Mouse (Mus musculus) limb, embryonic 14.5 days (tissue): ENCODE measurements at regions not wholly inside any gene's neighbourhood (a gene's known extent, or its start where the extent isn't known, plus 50 kb on each side); places are given as distances from the start of the nearest gene placed in this dataset.

ENCODE experiments used
- ATAC-seq: fragments of 200-750 bp; cut with Nextera tagmentation; 2 replicates; pipeline ENCODE4 v1.8.0; 2017; ENCODE audit warnings: low read depth, moderate number of reproducible peaks, moderate TSS enrichment; ENCODE audit not compliant: low FRiP score
- DNase-seq: peaks from one replicate; pipeline ENCODE4 v3.0.0-alpha.2; 2015; ENCODE audit warnings: low spot score
- H3K27ac ChIP-seq: fragments of 300-500 bp; sonication (generic); replicated peaks from 2 replicates; pipeline ENCODE4 v1.5.1; 2014; ENCODE audit warnings: low read depth, mild to moderate bottlenecking, low read length, moderate library complexity, mixed read lengths
- H3K27me3 ChIP-seq: fragments of 300-500 bp; sonication (generic); 2 replicates; pipeline ENCODE4 v1.6.1; 2014; ENCODE audit warnings: low read length, mixed read lengths; ENCODE audit not compliant: control insufficient read depth, insufficient read depth
- H3K36me3 ChIP-seq: fragments of 300-500 bp; sonication (generic); 2 replicates; pipeline ENCODE4 v1.6.1; 2014; ENCODE audit warnings: mild to moderate bottlenecking, low read length, moderate library complexity, mixed read lengths; ENCODE audit not compliant: control insufficient read depth, insufficient read depth
- H3K4me1 ChIP-seq: fragments of 300-500 bp; sonication (generic); 2 replicates; pipeline ENCODE4 v1.6.1; 2014; ENCODE audit warnings: antibody characterized with exemption, low read length, mixed read lengths; ENCODE audit not compliant: control insufficient read depth, insufficient read depth
- H3K4me2 ChIP-seq: fragments of 300-500 bp; sonication (generic); replicated peaks from 2 replicates; pipeline ENCODE4 v1.6.1; 2014; ENCODE audit warnings: low read depth, mild to moderate bottlenecking, low read length, moderate library complexity; ENCODE audit not compliant: severe bottlenecking
- H3K4me3 ChIP-seq: fragments of 300-500 bp; sonication (generic); replicated peaks from 2 replicates; pipeline ENCODE4 v1.5.1; 2014; ENCODE audit warnings: low read length
- H3K9ac ChIP-seq: fragments of 300-500 bp; sonication (generic); 2 replicates; pipeline ENCODE4 v1.6.1; 2014; ENCODE audit warnings: mild to moderate bottlenecking, low read depth, low read length, moderate library complexity; ENCODE audit not compliant: severe bottlenecking
- H3K9me3 ChIP-seq: fragments of 300-500 bp; sonication (generic); 2 replicates; pipeline ENCODE4 v1.6.1; 2016; ENCODE audit warnings: low read length; ENCODE audit not compliant: control insufficient read depth
- POLR2A ChIP-seq: fragments of 200-500 bp; IDR thresholded peaks from 2 replicates; pipeline ENCODE4 v1.8.0; 2012; ENCODE audit warnings: inconsistent platforms, mild to moderate bottlenecking, moderate library complexity, borderline replicate concordance; ENCODE audit not compliant: insufficient read depth, insufficient read length; ENCODE audit errors: extremely low read depth
- WGBS: fragments of 180-500 bp; shearing (Covaris S2); extraction: QIAGEN DNeasy Blood & Tissue Kit; methylation state at CpG from one replicate; pipeline ENCODE4 v1.1.7; 2014; 5-methylcytosine and 5-hydroxymethylcytosine counted together

DNA sequence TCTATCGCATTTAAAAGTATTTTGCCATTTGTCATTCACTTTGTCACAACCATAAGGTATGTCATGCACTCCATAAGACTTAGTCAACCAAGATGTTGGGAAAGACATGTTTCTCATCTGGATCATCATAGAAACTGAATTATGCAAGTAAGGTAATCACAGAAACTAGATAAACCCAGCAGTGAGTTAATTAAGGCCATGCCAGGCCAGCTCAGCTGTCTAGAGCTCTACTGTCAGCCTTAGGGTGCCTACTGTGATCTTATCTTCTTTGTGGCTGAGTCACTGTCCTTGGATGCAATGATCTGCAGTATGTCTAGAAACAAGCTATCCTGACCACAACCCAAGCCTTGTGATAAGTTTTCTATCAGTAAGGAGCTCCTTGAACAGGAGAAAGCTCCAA is 714.2 kb downstream of the Ntrk3 start:
- 84% methylated on average over 1 of the region's 1 CpGs for WGBS
- Histone ChIP-seq H3K27me3 (no peaks in the 10 kb centered on the region), H3K4me2 (no peak overlapping the region), H3K36me3 (no peaks in the 10 kb centered on the region), H3K27ac (no peak overlapping the region), H3K9me3 (no peaks in the 10 kb centered on the region), H3K4me1 (no peaks in the 10 kb centered on the region), H3K9ac (no peak overlapping the region), H3K4me3 (no peak overlapping the region)
- ATAC-seq (no peak), DNase-seq (no peak)
- no peak for TF ChIP-seq POLR2A

- Histone ChIP-seq H3K4me1 (no peaks in the 10 kb centered on the region), H3K27me3 (no peaks in the 10 kb centered on the region), H3K4me3 (no peak overlapping the region), H3K4me2 (no peak overlapping the region), H3K9me3 (no peaks in the 10 kb centered on the region), H3K27ac (no peak overlapping the region), H3K9ac (no peak overlapping the region), H3K36me3 (no peaks in the 10 kb centered on the region)
- TF ChIP-seq POLR2A: no peak
- ATAC-seq (no peak), DNase-seq (no peak)
- WGBS: 27% methylated on average over 3 of the region's 3 CpGs
Observed at GRCm38 (mm10) chr7:78023075-78023474, 714.7 kb downstream of the Ntrk3 start.

DNA sequence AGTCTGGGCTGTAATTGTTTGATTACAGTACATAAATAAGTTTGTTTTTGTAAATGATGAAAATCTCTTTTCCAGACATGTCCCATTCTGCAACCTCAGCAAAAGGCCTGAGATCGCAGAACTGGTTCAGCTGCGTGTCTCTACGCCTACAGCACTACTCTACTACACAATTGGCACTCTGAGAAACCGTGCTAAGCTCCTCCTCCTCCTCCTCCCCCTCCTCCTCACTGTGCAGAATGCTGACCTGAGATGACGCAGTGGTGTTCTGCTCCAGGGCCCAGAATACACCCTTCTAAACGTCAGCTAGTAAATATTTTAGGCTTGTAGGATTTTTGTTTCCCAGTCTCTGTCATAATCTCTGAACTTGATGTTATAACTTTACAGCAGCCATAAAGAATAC is 724.2 kb downstream of the Ntrk3 start:
- Histone ChIP-seq H3K9me3 (no peaks in the 10 kb centered on the region), H3K27ac (no peak overlapping the region), H3K9ac (no peak overlapping the region), H3K4me2 (no peak overlapping the region), H3K27me3 (no peaks in the 10 kb centered on the region), H3K4me1 (no peaks in the 10 kb centered on the region), H3K36me3 (no peaks in the 10 kb centered on the region), H3K4me3 (no peak overlapping the region)
- ATAC-seq (no peak), DNase-seq (no peak)
- WGBS: 60% methylated on average over 6 of the region's 6 CpGs
- TF ChIP-seq POLR2A: no peak

DNA sequence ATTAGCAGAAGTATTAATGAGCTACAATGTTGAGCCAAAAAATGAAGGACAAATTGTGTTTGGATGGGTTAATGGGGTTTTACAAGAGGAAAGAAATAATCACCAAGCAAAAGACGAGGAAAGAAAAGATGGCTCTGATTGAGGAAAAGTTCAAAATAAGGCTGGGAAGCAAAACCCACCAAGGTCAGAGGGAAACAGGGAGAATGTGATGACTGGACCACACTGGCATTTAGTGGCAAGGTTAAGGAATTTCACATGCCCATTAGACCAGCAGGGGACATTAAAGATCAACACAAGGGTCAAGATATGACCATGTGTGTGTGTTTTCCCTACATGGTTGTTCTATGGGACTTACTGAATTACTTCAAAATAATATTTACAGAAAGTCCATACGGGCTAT is 734.7 kb downstream of the Ntrk3 start:
- WGBS: 66% methylated on average over 2 of the region's 2 CpGs
- no peak for TF ChIP-seq POLR2A
- ATAC-seq: no peak

GRCm38 (mm10) chr7:77993840-77994239 is 744.0 kb downstream of the Ntrk3 start:
- Histone ChIP-seq H3K27me3 (no peaks in the 10 kb centered on the region), H3K9me3 (no peaks in the 10 kb centered on the region), H3K4me2 (no peak overlapping the region), H3K36me3 (no peaks in the 10 kb centered on the region), H3K4me3 (no peak overlapping the region), H3K27ac (no peak overlapping the region), H3K4me1 (no peaks in the 10 kb centered on the region), H3K9ac (no peak overlapping the region)
- no peak for TF ChIP-seq POLR2A
- 74% methylated on average over 2 of the region's 2 CpGs for WGBS
- ATAC-seq (no peak), DNase-seq (no peak)

More for the DNA sequence above, 734.7 kb downstream of the Ntrk3 start:
- Histone ChIP-seq H3K9me3 (no peaks in the 10 kb centered on the region), H3K27me3 (no peaks in the 10 kb centered on the region), H3K4me3 (no peak overlapping the region), H3K4me1 (no peaks in the 10 kb centered on the region), H3K27ac (no peak overlapping the region), H3K4me2 (no peak overlapping the region), H3K9ac (no peak overlapping the region), H3K36me3 (no peaks in the 10 kb centered on the region)
- no peak for DNase-seq

GRCm38 (mm10) chr7:77990150-77990549 is 747.7 kb downstream of the Ntrk3 start:
- Histone ChIP-seq H3K4me3 (no peak overlapping the region), H3K4me1 (no peaks in the 10 kb centered on the region), H3K36me3 (no peaks in the 10 kb centered on the region), H3K27me3 (no peaks in the 10 kb centered on the region), H3K9me3 (no peaks in the 10 kb centered on the region), H3K9ac (no peak overlapping the region), H3K4me2 (no peak overlapping the region), H3K27ac (no peak overlapping the region)
- no peak for TF ChIP-seq POLR2A
- 58% methylated on average over 10 of the region's 10 CpGs for WGBS
- DNase-seq (no peak), ATAC-seq (no peak)
